Mouse (Mus musculus) spleen, adult 2 months (tissue): ENCODE measurements around the gene Dnajc3.

Experiments used
- CTCF ChIP-seq: fragments of 200-500 bp; IDR thresholded peaks from 2 replicates; pipeline ENCODE4 v1.5.1; 2011; ENCODE audit warnings: mild to moderate bottlenecking, inconsistent platforms; ENCODE audit not compliant: insufficient read depth, insufficient read length, insufficient replicate concordance; ENCODE audit errors: extremely low read depth
- POLR2A ChIP-seq: fragments of 200-500 bp; IDR thresholded peaks from 2 replicates; pipeline ENCODE4 v1.6.1; 2011; ENCODE audit warnings: low read depth, low read length, inconsistent platforms

GRCm38 (mm10) chr14:118987523-118988496 lies 50.0 kb downstream of the Dnajc3 start:
- TF ChIP-seq CTCF = no peak
- no peak for TF ChIP-seq POLR2A
